15 mouse cellular contexts compared by ENCODE assay signal in genomic region chr17:71697896-71698618, GRCm38 (mm10). TPM values are rescaled to one million over a fixed set of nuclear protein-coding genes. Genes with fewer than 3 reads are reported as not detected.
A peak's percentile ranks its signal among the peaks of the same experiment; 100 is the strongest.
DNase-seq lines count a peak whose midpoint lies in the region; ATAC-seq lines count a peak whose summit lies in the region.
"Had no signal": no experiment of that assay in that cellular context is flagged by ENCODE, and none has a peak within 500 bp of the region (broad histone marks: within the 10 kb centered on the region; RNA-seq: fewer than 3 reads in every experiment).

No protein-coding gene starts in this region.

- H3K27ac ChIP-seq in heart, embryonic 11.5 days (ENCODE audit: low read depth, low read length): peak overlapping the region; percentile 91
- H3K27ac ChIP-seq: limb, embryonic 15.5 days; neural tube, embryonic 12.5 days had no signal

- 50% methylated on average over 11 of the region's 11 CpGs for WGBS in heart, embryonic 11.5 days (ENCODE audit: insufficient replicate concordance)

- H3K4me1 ChIP-seq in heart, embryonic 11.5 days (ENCODE audit: control insufficient read depth, insufficient read depth, low read length): peaks cover 17% of the 10 kb centered on the region
- H3K4me1 ChIP-seq: limb, embryonic 15.5 days; neural tube, embryonic 12.5 days had no signal

- no peak overlapping the region for H3K4me2 ChIP-seq in heart, embryonic 11.5 days
- H3K4me2 ChIP-seq: limb, embryonic 15.5 days; neural tube, embryonic 12.5 days had no signal

- no peak overlapping the region for H3K4me3 ChIP-seq in heart, embryonic 11.5 days (ENCODE audit: low read depth, low read length)
- H3K4me3 ChIP-seq: erythroblast, embryonic 14.5 days; limb, embryonic 15.5 days; neural tube, embryonic 12.5 days had no signal

- no peaks in the 10 kb centered on the region for H3K9me3 ChIP-seq in heart, embryonic 11.5 days (replicated peaks; ENCODE audit: control insufficient read depth, low read length)
- H3K9me3 ChIP-seq: limb, embryonic 15.5 days; neural tube, embryonic 12.5 days had no signal

- H3K36me3 ChIP-seq in heart, embryonic 11.5 days (ENCODE audit: control insufficient read depth, insufficient read depth, low read length): no peaks in the 10 kb centered on the region
- H3K36me3 ChIP-seq: limb, embryonic 15.5 days; neural tube, embryonic 12.5 days had no signal

- H3K9ac ChIP-seq in heart, embryonic 11.5 days (ENCODE audit: low read depth, low read length): no peak overlapping the region
- H3K9ac ChIP-seq: limb, embryonic 15.5 days; neural tube, embryonic 12.5 days had no signal

- peak; percentile 80 for ATAC-seq in heart, embryonic 11.5 days (replicated peaks; ENCODE audit: insufficient number of reproducible peaks, low FRiP score, low TSS enrichment)

- no peaks in the 10 kb centered on the region for H3K27me3 ChIP-seq in heart, embryonic 11.5 days (ENCODE audit: control insufficient read depth, insufficient read depth, low read length)
- H3K27me3 ChIP-seq: neural tube, embryonic 12.5 days had no signal

- DNase-seq in kidney, postnatal 4 days: peak; percentile 37 to 40
- DNase-seq in kidney, adult 11 months: no peak
- peak; percentile 38 to 70 for DNase-seq in gastrocnemius, adult 8-10 months (ENCODE audit: low spot score in 2 of 2)
- DNase-seq in lung, postnatal 14 days: peak; percentile 27
- no peak for DNase-seq in ovary, postnatal 36 days (ENCODE audit: low spot score)
- DNase-seq in layer of hippocampus, postnatal 10 days (ENCODE audit: low spot score in 2 of 2): no peak
- DNase-seq: cerebellum, adult 8-10 months; kidney, adult 18-20 months; layer of hippocampus, postnatal 36 days; right cerebral cortex, postnatal 25 days had no signal

RNA-seq across cellular contexts. Expression of gene Togaram2, which starts 25.0 kb away (rescaled TPM):
- 1 to 10 TPM; 1.4 to 2.4 (median 2.1) TPM for total RNA-seq in gastrocnemius, adult 8-10 months (2022)
- polyA plus RNA-seq in heart, embryonic 11.5 days (2014; fragmentation: Nextera tagmentation; extraction: Ambion mirVana): 1.9 and 3.1 TPM in 2 replicates
- total RNA-seq in layer of hippocampus, postnatal 10 days (2021): 1 to 10 TPM; 1.6 to 2.4 TPM
- polyA plus RNA-seq: erythroblast, embryonic 14.5 days had no signal

RNA-seq across cellular contexts. Expression of gene Pcare, which starts 54.6 kb away (rescaled TPM):
- not detected for total RNA-seq in gastrocnemius, adult 8-10 months (2022)
- not detected in 2 replicates for polyA plus RNA-seq in heart, embryonic 11.5 days (2014; fragmentation: Nextera tagmentation; extraction: Ambion mirVana)
- total RNA-seq in layer of hippocampus, postnatal 10 days (2021): under 1 TPM in 1 of 2 experiments, not detected in 1; 0.09 TPM
- total RNA-seq: megakaryocyte-erythroid progenitor cell, adult 5-6 weeks had no signal
- polyA plus RNA-seq: erythroblast, embryonic 14.5 days; limb, embryonic 15.5 days; neural tube, embryonic 12.5 days had no signal

Comparison
In these comparisons a context has a peak if more than half of its experiments do, and no peak if none do; other contexts are left out.
1. DNase-seq: peak in kidney, postnatal 4 days (2 of 2), gastrocnemius, adult 8-10 months (2 of 2) and lung, postnatal 14 days (single experiment); none in kidney, adult 11 months (single experiment), ovary, postnatal 36 days (single experiment) and layer of hippocampus, postnatal 10 days (0 of 2).